Mouse (Mus musculus): ENCODE measurements around the gene Hnrnpul2.

- TF ChIP-seq CTCF (IDR thresholded peaks at IDR 0.05; ENCODE audit: extremely low read depth, insufficient read length, insufficient replicate concordance, low read depth, low read length) (no peak), POLR2A (IDR thresholded peaks at IDR 0.05; ENCODE audit: low read depth, low read length) (no peak)
These were observed 2.8 kb upstream of the Hnrnpul2 start for GRCm38 (mm10) chr19:8817001-8817400.

Data from small intestine, adult 2 months (tissue).